Comparison of ENCODE assay signal across 10 mouse cellular contexts in the genomic region with DNA sequence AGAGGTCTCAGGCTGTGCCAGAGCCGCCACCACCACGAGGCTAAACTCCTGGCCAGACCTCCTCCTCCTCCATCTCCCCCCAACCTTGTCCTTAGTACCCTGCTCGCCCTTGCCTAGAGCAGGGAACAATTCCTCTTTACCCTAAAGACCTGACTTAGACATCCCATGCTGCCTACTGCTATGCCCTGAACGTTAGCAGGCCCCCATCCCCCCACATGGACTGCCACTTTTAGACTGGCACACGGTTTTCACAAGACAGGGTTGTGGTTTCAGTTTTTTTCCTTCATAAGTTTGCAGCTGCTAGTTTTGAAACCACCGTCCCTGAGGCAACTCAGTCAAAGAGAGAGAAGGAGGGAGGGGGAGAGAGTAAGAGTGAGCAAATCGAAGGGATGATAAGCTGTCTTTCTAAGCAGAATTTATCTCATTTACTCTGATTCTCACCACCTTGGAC. TPM values are rescaled to one million over a fixed set of nuclear protein-coding genes. Genes with fewer than 3 reads are reported as not detected.
DNase-seq lines count a peak whose midpoint lies in the region; ATAC-seq lines count a peak whose summit lies in the region.
"Had no signal": no experiment of that assay in that cellular context is flagged by ENCODE, and none has a peak within 500 bp of the region (broad histone marks: within the 10 kb centered on the region; RNA-seq: fewer than 3 reads in every experiment).

No protein-coding gene starts in this region.

- peak; percentile 79 for DNase-seq in layer of hippocampus, adult 9-11 months
- DNase-seq in layer of hippocampus, postnatal 10 days (ENCODE audit: low spot score in 2 of 2): no peak
- DNase-seq in thymus, postnatal 36 days: peak; percentile 88 to 91
- no peak for DNase-seq in ovary, postnatal 36 days (ENCODE audit: low spot score)
- no peak for DNase-seq in Muller cell, postnatal 12 days (ENCODE audit: inconsistent ontology term)
- no peak for DNase-seq in kidney, postnatal 10 days
- DNase-seq: cerebellum, adult 11 months; kidney, postnatal 4 days had no signal

- ATAC-seq in granulocyte monocyte progenitor cell, adult 5-6 weeks (replicated peaks; ENCODE audit: poor library complexity, severe bottlenecking): peak; percentile 56
- ATAC-seq in megakaryocyte-erythroid progenitor cell, adult 5-6 weeks (replicated peaks; ENCODE audit: low FRiP score, low TSS enrichment, poor library complexity, severe bottlenecking): peak; percentile 23; the same call in 1 of the 2 replicates

RNA-seq across cellular contexts. Expression of a gene that starts 32.9 kb away (rescaled TPM):
- total RNA-seq in layer of hippocampus, postnatal 10 days (2021): 10 to 100 TPM in 1 of 2 experiments, 1 to 10 TPM in 1; 7.7 to 10.2 TPM
- total RNA-seq in granulocyte monocyte progenitor cell, adult 5-6 weeks (2014; fragmentation: Nextera tagmentation): 63.4 and 68.3 TPM in 2 replicates
- total RNA-seq in granulocyte monocyte progenitor cell, adult 5-6 weeks (2017): 106 and 109 TPM in 2 replicates
- total RNA-seq in megakaryocyte-erythroid progenitor cell, adult 5-6 weeks (2014; fragmentation: Nextera tagmentation): 8.9 and 18.6 TPM in 2 replicates
- total RNA-seq in megakaryocyte-erythroid progenitor cell, adult 5-6 weeks (2017): 17.7 and 38.1 TPM in 2 replicates

Comparison
In these comparisons a context has a peak if more than half of its experiments do, and no peak if none do; other contexts are left out.
1. DNase-seq: peak in layer of hippocampus, adult 9-11 months (single experiment) and thymus, postnatal 36 days (2 of 2); none in layer of hippocampus, postnatal 10 days (0 of 2), ovary, postnatal 36 days (single experiment), Muller cell, postnatal 12 days (single experiment) and kidney, postnatal 10 days (single experiment).